Mouse (Mus musculus): ENCODE measurements around the gene Vmn1r236.

The Vmn1r236 gene

DNA sequence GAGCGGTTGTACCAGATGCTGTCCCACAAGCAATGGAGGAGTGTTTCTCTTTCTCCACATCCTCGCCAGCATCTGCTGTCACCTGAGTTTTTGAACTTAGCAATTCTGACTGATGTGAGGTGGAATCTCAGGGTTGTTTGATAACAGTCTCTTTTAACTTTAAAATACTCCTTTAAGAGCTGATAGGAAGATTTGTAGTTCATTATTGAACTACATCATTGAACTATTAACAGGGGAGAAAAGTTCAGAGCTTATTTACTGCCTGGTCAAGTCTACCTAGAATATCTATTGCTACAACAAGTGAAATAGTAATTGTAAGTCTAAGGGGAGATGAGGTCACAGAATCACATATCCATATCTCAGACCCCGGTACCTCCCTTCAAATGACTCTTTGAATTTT lies at the start of gene Vmn1r236:
TSS of gene Vmn1r236 (plus strand) at position 301 of the 400 bp plus-strand sequence.
- no peak for DNase-seq (ENCODE audit: low spot score)

DNA sequence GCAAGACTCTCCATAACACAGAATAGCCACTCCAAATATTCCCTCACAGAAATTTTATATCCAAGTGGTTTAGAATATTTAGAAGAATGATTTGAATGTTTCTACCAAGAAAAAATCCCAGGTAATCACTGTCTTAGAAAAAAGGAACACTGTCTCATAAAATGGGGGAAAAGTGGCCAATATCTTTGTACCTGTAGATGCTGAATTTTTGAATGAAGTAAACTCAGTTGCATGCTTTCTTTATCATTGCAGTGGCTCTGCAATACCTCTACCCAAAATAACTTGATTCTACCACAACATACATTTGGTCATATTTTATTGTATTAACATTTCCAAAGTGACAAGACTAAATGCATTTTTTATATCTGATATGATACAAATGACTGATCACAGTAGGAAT lies 26.6 kb upstream of the Vmn1r236 start, which contains the start of gene Vmn1r235:
TSS of gene Vmn1r235 (plus strand) at position 301 of the 400 bp plus-strand sequence.
- no peak for DNase-seq (ENCODE audit: low spot score)

DNA sequence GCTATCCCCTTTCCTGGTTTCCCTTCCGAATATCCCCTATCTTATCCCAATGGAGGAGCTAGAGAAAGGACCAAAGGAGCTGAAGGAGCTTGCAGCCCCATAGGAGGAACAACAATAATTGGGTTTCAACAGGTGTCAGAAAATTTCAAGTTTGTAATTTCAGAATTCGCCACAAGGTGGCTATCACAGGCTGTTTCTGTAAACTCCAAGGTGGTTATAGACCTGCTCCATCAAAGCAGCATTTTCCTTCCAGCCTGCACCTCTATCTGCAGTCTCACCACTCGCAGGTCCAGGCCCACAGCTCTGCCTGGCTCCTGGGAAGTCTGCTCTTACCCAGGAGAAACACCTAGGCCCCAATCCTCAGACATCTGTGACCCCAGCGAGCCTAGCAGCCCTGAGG lies 10.6 kb upstream of the Vmn1r236 start:
- DNase-seq (ENCODE audit: low spot score) = peak; percentile 7

DNA sequence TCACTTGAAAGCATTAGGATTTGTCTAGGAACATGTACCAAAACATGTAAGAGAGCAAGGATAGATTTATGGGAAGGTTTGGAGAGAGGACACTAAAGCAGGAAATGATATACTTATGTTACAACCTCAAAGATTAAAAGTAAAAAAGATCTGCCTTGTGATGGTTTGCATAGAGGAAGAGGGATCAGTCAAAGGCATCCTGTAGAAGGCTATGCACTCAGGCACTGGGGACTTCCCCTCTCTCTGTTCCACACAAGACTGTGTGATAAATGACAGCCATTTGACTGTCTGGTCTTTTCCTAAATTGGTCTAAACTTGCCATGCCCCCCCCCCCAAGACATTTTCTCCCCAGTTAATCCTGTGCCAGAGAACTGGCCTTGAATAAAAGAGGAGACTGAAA lies 1.7 kb downstream of the Vmn1r236 start:
- no peak for DNase-seq (ENCODE audit: low spot score)

DNA sequence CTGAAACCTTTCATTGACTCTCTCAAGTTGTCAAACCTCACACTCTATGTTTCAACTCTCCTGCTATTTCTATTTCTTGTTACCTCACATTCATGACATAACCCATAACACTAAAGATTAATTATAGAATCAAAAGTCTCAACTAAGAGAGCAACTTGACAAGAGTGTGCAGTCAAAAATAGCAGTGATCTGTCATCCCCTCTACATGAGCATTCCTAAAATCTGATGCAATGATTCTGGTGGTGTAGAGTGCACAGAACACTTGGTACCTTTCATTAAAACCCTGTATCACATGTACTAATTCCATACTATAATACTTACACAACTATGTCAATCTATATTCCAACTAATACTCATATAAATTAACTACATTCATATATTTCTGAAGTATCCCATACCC lies 7.0 kb downstream of the Vmn1r236 start:
- DNase-seq (ENCODE audit: low spot score) = no peak

DNA sequence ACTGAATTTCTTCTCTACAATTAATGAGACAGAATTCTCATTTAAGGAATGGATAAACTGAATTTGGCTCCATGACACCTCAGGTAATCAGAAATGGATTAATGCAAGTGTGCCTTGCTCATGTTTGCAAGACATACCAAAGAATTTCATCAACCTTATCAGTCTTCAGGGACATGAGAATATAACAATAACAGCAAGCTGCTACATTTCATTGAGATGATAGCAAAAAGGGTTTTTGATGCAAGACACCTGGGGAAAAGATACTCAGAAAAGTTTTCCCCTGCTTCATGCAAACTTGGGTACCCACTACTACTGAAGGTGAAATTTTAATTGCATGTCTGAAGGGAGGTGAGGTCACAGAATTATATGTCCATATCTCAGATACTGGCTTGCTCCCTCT lies 28.8 kb downstream of the Vmn1r236 start, which contains the start of gene Vmn1r237:
TSS of gene Vmn1r237 (plus strand) at position 301 of the 400 bp plus-strand sequence.
- DNase-seq (ENCODE audit: low spot score) = no peak

Measured in yolk sac, embryonic 10.5 days (tissue).